Mouse (Mus musculus): ENCODE measurements around the gene Sipa1.

Sipa1 gene

GRCm38 (mm10) chr19:5645280-5645679 lies 18.2 kb downstream of the Sipa1 start:
- no peak for DNase-seq (ENCODE audit: low spot score in 2 of 2)

- no peak for DNase-seq (ENCODE audit: low spot score in 2 of 2)
These were observed 21.9 kb downstream of the Sipa1 start for GRCm38 (mm10) chr19:5641641-5642040.

- no peak for DNase-seq (ENCODE audit: low spot score in 2 of 2)
These were observed 22.5 kb downstream of the Sipa1 start for GRCm38 (mm10) chr19:5641021-5641420.

GRCm38 (mm10) chr19:5640339-5640738 lies 23.2 kb downstream of the Sipa1 start:
- DNase-seq (ENCODE audit: low spot score in 2 of 2): no peak

GRCm38 (mm10) chr19:5638416-5639005 lies 25.0 kb downstream of the Sipa1 start:
- DNase-seq (ENCODE audit: low spot score in 2 of 2): no peak

GRCm38 (mm10) chr19:5637069-5638047 lies 26.1 kb downstream of the Sipa1 start, which contains the start of gene Rela:
Gene Rela (plus strand): TSS chr19:5637483.
- peak; percentile 83 to 90 for DNase-seq (ENCODE audit: low spot score in 2 of 2)

GRCm38 (mm10) chr19:5636571-5637041 lies 26.9 kb downstream of the Sipa1 start:
- no peak for DNase-seq (ENCODE audit: low spot score in 2 of 2)

GRCm38 (mm10) chr19:5636036-5636570 lies 27.4 kb downstream of the Sipa1 start:
- DNase-seq (ENCODE audit: low spot score in 2 of 2): no peak

GRCm38 (mm10) chr19:5632120-5632519 lies 31.4 kb downstream of the Sipa1 start:
- no peak for DNase-seq (ENCODE audit: low spot score in 2 of 2)

- no peak for DNase-seq (ENCODE audit: low spot score in 2 of 2)
These were observed 33.6 kb downstream of the Sipa1 start for GRCm38 (mm10) chr19:5629907-5630306.

- DNase-seq (ENCODE audit: low spot score in 2 of 2): no peak
These were observed 38.2 kb downstream of the Sipa1 start for GRCm38 (mm10) chr19:5625311-5625710.

GRCm38 (mm10) chr19:5621884-5622283 lies 41.6 kb downstream of the Sipa1 start:
- DNase-seq (ENCODE audit: low spot score in 2 of 2): no peak

- DNase-seq (ENCODE audit: low spot score in 2 of 2): no peak
These were observed 43.5 kb downstream of the Sipa1 start for GRCm38 (mm10) chr19:5620007-5620406.

GRCm38 (mm10) chr19:5614953-5615352 lies 48.6 kb downstream of the Sipa1 start:
- DNase-seq (ENCODE audit: low spot score in 2 of 2): no peak

GRCm38 (mm10) chr19:5612762-5613411 lies 50.6 kb downstream of the Sipa1 start:
- DNase-seq (ENCODE audit: low spot score in 2 of 2): no peak

- no peak for DNase-seq (ENCODE audit: low spot score in 2 of 2)
These were observed 51.5 kb downstream of the Sipa1 start for GRCm38 (mm10) chr19:5611973-5612372.

GRCm38 (mm10) chr19:5609547-5610404 lies 53.7 kb downstream of the Sipa1 start, which contains the start of gene Kat5:
Gene Kat5 (minus strand): TSS chr19:5610237.
- DNase-seq (ENCODE audit: low spot score in 2 of 2): peak; percentile 92 to 96

- DNase-seq (ENCODE audit: low spot score in 2 of 2): peak in 1 of 2 experiments; percentile 27
These were observed 54.3 kb downstream of the Sipa1 start for GRCm38 (mm10) chr19:5609171-5609546.

- no peak for DNase-seq (ENCODE audit: low spot score in 2 of 2)
These were observed 54.8 kb downstream of the Sipa1 start for GRCm38 (mm10) chr19:5608707-5609106.

GRCm38 (mm10) chr19:5607705-5608410 lies 55.6 kb downstream of the Sipa1 start:
- no peak for DNase-seq (ENCODE audit: low spot score in 2 of 2)
